Mouse (Mus musculus): ENCODE measurements at regions not wholly inside any gene's neighbourhood (a gene's known extent, or its start where the extent isn't known, plus 50 kb on each side); places are given as distances from the start of the nearest gene placed in this dataset.

DNA sequence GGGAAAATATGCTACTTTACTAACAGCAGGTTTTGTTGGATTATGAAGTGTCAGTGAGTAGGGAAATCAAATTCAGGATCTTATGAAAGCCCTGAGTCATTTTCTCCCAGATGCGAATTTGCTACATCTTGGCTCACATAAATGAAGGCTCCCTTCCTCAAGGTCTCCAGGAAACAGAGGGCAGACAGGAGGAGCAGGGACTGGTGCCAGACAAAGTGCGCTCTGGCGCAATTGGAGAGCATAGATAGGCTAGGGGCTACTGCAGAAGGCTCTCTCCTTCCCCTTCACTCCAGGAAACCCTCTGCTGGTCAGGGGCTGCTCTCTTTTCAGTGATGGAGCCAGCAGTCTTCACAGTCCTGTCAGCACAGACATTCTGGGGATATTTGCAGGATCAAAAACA, 634.1 kb downstream of the Zfp706 start:
- no peak for DNase-seq (ENCODE audit: low read depth, low spot score)
- no peaks in the 10 kb centered on the region for H3K27me3 ChIP-seq (ENCODE audit: control insufficient read depth, insufficient read depth, low read length, poor library complexity, severe bottlenecking)
- H3K36me3 ChIP-seq (ENCODE audit: control insufficient read depth, insufficient read depth, low read length, poor library complexity, severe bottlenecking): no peaks in the 10 kb centered on the region

DNA sequence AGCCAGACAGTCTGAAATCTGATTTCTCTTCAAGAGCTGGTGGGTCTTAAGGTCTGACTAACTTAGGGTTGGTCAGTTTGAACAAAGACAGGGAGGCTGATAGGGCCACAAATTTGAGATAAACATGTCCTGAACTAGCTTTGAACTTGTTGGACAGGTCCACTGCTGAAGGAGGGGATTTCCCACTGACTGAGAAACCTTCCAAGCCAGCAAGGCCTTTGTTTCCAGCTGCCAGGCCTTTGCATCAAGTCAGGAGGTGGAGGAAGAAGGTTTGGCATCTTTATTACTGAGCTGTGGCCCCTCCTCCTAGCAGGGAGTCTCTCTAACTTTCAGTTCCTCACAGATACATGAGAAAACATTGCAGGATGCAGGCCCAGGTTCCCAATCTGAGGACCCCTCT, 636.2 kb downstream of the Zfp706 start:
- Histone ChIP-seq H3K27me3 (ENCODE audit: control insufficient read depth, insufficient read depth, low read length, poor library complexity, severe bottlenecking) (no peaks in the 10 kb centered on the region), H3K36me3 (ENCODE audit: control insufficient read depth, insufficient read depth, low read length, poor library complexity, severe bottlenecking) (no peaks in the 10 kb centered on the region)
- DNase-seq (ENCODE audit: low read depth, low spot score): no peak

DNA sequence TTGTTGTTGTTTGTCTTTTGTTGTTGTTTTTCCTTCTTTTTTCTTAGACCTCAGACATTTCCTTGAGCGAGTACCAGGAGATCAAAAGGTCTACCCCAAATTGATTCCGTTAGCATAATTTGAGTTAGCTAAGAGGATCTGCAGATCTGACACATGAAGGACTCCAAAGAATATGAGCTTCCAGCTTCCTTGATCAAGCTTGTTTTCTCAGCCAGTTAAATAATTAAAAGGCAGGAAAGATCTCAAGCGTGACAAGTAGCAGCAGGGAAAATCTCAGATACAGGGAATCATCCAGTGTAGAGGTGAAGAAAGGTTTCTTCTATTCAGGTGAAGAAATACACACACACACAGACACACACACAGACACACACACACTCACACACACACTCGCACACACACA, 636.7 kb downstream of the Zfp706 start:
- DNase-seq (ENCODE audit: low read depth, low spot score): no peak
- H3K27me3 ChIP-seq (ENCODE audit: control insufficient read depth, insufficient read depth, low read length, poor library complexity, severe bottlenecking): no peaks in the 10 kb centered on the region
- no peaks in the 10 kb centered on the region for H3K36me3 ChIP-seq (ENCODE audit: control insufficient read depth, insufficient read depth, low read length, poor library complexity, severe bottlenecking)

DNA sequence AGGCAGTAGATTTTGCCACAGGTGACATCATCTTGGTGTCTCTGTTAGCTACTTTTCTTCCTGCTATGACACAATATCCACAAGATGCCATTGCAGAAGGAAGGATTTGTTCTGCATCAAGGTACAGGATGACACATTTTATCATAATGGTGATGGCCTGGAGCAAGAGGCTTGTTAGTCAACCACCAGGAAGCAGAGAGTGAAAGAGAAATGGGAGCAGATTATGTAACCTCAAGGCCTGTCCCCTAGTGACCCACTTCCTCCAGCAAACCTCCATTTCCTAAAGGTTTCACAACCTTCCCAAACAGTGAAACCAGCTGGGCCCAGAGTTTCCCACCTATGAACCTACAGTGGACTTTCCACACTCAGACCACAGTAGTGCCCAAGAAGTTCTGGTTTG, 640.3 kb downstream of the Zfp706 start:
- H3K36me3 ChIP-seq (ENCODE audit: control insufficient read depth, insufficient read depth, low read length, poor library complexity, severe bottlenecking): no peaks in the 10 kb centered on the region
- H3K27me3 ChIP-seq (ENCODE audit: control insufficient read depth, insufficient read depth, low read length, poor library complexity, severe bottlenecking): no peaks in the 10 kb centered on the region
- no peak for DNase-seq (ENCODE audit: low read depth, low spot score)

DNA sequence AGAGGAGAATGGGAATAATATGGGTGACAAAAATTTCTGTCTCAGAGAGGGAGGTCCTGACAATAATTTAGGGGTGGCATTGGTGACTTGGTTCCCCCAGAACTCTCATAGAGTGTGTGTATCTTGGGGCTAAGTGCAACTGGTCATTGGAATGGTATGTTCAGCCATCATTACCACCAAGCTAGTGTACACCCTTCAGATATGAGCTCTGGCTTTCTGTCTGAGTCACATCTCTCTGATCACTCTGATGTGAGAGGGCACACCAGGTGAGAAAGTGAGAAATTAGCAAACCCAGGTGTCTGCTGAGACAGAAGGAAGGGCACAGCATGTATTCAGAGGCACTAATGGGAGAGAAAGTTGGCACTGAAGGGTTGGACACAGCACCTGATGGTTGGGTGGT, 642.8 kb downstream of the Zfp706 start:
- no peak for DNase-seq (ENCODE audit: low read depth, low spot score)
- no peaks in the 10 kb centered on the region for H3K36me3 ChIP-seq (ENCODE audit: control insufficient read depth, insufficient read depth, low read length, poor library complexity, severe bottlenecking)
- H3K27me3 ChIP-seq (ENCODE audit: control insufficient read depth, insufficient read depth, low read length, poor library complexity, severe bottlenecking): no peaks in the 10 kb centered on the region

DNA sequence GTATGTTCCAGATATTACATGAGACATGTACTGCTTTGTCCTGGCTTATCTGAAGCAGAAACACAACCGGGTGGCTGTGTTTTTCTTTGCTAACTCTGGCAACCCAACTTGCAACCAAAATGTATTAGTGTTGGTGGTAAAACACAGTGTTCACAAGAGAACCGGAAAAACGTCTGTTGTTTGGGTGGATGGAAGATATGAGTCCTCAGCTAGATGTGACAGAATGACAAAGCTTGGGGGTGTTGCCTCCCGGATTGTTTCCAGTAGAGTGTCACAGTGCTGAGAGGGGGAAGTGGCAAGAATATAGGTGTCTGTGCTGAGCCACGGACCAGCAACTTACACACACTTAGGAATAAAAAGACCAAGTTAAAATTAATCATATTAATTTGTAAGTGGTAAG, 643.5 kb downstream of the Zfp706 start:
- no peaks in the 10 kb centered on the region for H3K27me3 ChIP-seq (ENCODE audit: control insufficient read depth, insufficient read depth, low read length, poor library complexity, severe bottlenecking)
- H3K36me3 ChIP-seq (ENCODE audit: control insufficient read depth, insufficient read depth, low read length, poor library complexity, severe bottlenecking): no peaks in the 10 kb centered on the region
- no peak for DNase-seq (ENCODE audit: low read depth, low spot score)

DNA sequence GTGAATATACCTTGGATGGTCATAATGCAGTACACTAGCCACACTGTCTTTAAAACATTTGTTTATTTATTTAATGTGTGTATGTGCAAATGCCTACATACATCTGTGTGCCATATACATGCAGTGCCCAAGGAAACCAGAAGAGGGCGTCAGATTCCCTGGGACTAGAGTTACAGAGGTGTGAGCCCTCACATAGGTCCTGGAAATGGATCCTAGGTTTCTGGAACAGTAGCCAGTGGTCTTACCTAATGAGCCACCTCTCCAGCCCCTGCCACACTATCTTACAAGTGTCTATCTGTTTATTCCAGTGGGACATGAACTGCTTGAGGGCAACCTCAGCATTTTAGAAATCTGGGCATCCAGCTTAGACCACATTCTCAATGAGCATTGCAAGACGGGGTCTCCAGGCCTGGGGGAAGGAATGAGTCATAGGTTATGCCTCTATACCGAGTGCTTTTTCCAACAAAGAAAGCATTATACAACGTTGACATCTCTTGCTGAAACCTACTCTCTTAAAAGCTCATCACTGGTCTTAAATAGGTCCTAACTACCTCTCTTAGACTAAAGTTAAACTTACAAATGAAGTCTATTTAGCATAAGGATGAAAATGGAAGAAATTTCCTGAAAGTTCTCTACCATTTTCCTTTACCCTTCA, 644.5 kb downstream of the Zfp706 start:
- H3K27me3 ChIP-seq (ENCODE audit: control insufficient read depth, insufficient read depth, low read length, poor library complexity, severe bottlenecking): no peaks in the 10 kb centered on the region
- DNase-seq (ENCODE audit: low read depth, low spot score): no peak
- no peaks in the 10 kb centered on the region for H3K36me3 ChIP-seq (ENCODE audit: control insufficient read depth, insufficient read depth, low read length, poor library complexity, severe bottlenecking)

DNA sequence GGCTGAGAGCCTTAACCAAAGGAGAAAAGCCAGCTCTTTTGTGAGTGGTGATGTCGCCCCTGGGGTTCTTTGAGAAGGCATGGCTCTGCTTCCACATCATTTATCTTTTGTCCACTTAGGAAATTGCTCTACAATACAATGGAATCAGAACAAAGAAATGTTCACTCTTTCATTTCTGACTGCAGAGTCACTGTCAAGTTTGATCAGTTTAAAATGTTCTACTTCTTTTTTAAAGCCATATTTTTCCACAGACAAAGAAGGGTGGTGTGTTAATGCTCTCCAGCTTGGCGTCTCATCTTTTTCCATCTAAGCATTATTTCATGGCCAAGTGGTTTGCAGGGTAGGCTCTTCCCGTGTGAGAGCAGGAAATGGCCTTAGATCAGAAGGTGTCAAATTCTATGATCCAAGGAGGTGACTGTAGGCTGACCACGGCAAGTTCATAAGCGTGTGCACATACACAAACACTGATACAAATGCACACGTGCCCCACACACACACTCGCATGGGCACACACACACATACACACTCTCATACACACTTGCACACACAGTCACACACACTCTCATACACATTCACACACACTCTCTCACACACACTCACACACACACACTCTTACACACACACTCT, 645.9 kb downstream of the Zfp706 start:
- Histone ChIP-seq H3K36me3 (ENCODE audit: control insufficient read depth, insufficient read depth, low read length, poor library complexity, severe bottlenecking) (no peaks in the 10 kb centered on the region), H3K27me3 (ENCODE audit: control insufficient read depth, insufficient read depth, low read length, poor library complexity, severe bottlenecking) (no peaks in the 10 kb centered on the region)
- DNase-seq (ENCODE audit: low read depth, low spot score): no peak

DNA sequence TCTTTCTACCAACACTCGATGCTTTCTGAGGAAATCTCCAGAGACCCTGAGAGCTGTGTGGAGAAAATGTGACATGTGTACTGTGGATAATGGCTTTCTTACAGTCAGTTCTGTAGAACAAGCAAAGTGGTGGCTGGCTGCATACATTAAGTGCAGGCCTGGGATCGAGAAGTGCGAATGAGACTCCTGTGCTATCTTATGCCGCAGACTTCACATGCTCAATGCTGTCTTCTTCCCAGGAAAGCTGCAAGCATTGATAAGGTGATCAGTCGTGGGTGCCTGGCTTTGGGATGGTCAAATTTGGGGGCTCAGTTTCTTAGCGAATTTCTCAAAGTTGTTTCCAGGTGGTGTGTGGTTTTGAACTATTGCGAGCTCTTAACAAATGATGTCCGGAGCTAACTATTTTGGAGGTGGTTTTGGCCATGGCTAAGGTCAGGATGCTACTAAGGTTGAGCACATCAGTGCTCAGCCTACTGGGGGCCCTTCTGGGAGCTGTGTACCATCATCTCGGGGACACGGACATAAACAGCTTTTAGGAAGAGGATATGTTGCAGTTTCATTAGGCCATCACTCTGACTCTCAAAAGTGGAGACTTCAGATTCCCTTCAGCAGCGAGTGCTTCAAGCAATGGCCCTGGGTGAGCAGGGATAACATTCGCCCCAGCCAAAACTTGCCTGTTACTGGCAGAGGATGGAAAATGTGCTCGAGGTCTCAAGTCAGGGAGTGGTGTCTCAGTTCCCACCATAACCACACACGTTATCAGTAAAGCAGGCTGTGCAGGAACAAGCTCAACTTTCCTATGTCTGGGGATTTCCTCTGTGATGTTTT, 646.7 kb downstream of the Zfp706 start:
- H3K27me3 ChIP-seq (ENCODE audit: control insufficient read depth, insufficient read depth, low read length, poor library complexity, severe bottlenecking): no peaks in the 10 kb centered on the region
- DNase-seq (ENCODE audit: low read depth, low spot score): no peak
- H3K36me3 ChIP-seq (ENCODE audit: control insufficient read depth, insufficient read depth, low read length, poor library complexity, severe bottlenecking): no peaks in the 10 kb centered on the region

DNA sequence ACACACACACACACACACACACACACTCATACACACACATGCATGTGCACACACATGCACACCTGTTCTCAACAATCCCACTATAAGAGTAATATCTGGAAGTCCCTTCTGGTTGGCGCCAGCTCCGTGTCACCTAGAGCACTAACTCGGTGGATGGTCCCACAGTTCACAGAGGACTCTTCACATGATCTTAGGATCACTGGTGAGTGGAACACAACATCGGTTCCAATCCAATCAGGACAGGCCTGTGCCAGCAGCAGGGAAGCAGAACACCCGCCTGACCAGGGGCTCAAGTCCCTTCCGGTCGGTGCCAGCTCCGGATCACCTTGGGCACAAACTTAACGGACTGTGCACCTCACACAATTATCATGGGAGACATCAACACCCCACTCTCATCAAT, 651.7 kb downstream of the Zfp706 start:
- no peak for DNase-seq (ENCODE audit: low read depth, low spot score)
- Histone ChIP-seq H3K36me3 (ENCODE audit: control insufficient read depth, insufficient read depth, low read length, poor library complexity, severe bottlenecking) (no peaks in the 10 kb centered on the region), H3K27me3 (ENCODE audit: control insufficient read depth, insufficient read depth, low read length, poor library complexity, severe bottlenecking) (no peaks in the 10 kb centered on the region; the same call in 1 of the 2 replicates)

DNA sequence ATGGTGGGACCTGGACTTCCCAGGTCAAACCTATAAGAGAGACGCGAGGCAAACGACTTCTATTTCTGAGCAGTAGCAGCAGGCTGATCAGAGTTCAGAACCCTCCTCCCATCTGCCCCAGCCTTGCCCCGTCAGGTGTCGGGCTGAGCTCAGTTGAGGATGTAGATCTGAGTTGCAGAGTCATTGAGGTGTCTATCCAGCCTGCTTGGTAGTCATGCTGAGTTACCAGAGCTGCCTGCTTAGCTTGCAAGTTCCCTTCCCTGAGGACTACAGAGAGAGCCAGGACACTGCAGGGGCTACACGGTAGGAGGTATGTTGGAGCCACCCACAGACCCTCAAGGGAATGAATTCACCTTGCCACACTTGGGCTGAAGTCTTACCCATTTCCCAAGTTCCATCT, 653.0 kb downstream of the Zfp706 start:
- Histone ChIP-seq H3K27me3 (ENCODE audit: control insufficient read depth, insufficient read depth, low read length, poor library complexity, severe bottlenecking) (no peaks in the 10 kb centered on the region; the same call in 1 of the 2 replicates), H3K36me3 (ENCODE audit: control insufficient read depth, insufficient read depth, low read length, poor library complexity, severe bottlenecking) (no peaks in the 10 kb centered on the region)
- DNase-seq (ENCODE audit: low read depth, low spot score): no peak

DNA sequence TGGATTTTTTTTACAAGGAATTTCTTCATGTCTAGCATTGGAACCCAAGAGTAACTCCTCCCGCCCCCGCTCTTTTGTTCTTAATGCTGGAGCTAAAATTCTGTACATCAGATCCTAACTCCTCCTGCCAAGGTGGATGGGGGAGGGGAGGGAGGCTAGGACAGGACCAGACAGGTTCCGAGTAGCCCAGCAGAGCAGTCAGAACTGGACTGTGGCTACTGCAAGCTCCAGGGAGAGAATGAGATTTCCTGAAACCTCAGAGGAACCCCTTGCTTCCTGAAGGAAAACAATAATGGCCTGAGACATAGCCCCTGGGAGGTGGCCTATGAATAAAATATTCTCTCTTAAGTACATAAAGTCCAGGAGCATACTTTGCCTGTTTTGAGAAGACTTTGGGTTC, 653.8 kb downstream of the Zfp706 start:
- DNase-seq (ENCODE audit: low read depth, low spot score): no peak
- H3K36me3 ChIP-seq (ENCODE audit: control insufficient read depth, insufficient read depth, low read length, poor library complexity, severe bottlenecking): no peaks in the 10 kb centered on the region
- no peaks in the 10 kb centered on the region; the same call in 1 of the 2 replicates for H3K27me3 ChIP-seq (ENCODE audit: control insufficient read depth, insufficient read depth, low read length, poor library complexity, severe bottlenecking)

DNA sequence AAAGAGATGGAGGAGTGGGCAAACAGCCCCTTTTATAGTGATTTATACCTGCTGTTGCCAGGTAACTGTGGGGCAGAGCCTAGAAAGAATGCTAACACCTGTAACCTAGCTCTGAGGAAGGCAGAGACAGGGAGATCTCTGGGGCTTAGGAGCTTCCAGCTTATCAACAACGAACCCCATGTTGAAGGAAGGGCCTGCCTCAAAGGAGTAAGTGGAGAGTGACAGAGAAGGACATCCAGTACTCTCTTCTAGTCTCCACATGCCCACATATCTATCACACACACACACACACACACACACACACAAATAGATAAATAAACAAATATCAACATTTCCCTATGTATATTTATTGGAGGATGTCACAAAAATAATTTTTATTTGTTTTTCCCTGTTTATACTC, 654.6 kb downstream of the Zfp706 start:
- no peaks in the 10 kb centered on the region for H3K36me3 ChIP-seq (ENCODE audit: control insufficient read depth, insufficient read depth, low read length, poor library complexity, severe bottlenecking)

DNA sequence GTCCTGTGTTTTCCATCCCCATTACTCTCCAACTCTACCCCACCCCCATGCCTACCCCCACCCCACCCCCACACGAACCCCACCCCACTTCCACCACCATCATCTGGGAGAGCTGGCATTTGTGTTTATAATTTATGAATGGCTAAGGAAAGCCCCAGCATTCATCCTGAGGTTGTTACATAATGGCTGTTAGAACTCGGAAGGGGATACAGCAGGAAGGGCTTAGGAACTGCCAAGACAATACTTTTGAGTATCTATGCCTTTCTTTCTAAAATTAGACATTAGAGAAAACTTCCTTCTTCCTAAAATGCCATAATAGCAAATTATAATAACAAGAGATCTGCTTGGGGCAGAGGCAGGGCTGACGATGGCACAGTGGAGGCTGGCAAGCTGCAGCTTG, 655.9 kb downstream of the Zfp706 start:
- H3K36me3 ChIP-seq (ENCODE audit: control insufficient read depth, insufficient read depth, low read length, poor library complexity, severe bottlenecking): no peaks in the 10 kb centered on the region
- no peaks in the 10 kb centered on the region; the same call in 1 of the 2 replicates for H3K27me3 ChIP-seq (ENCODE audit: control insufficient read depth, insufficient read depth, low read length, poor library complexity, severe bottlenecking)
- DNase-seq (ENCODE audit: low read depth, low spot score): no peak

More for the DNA sequence above, 654.6 kb downstream of the Zfp706 start:
- no peaks in the 10 kb centered on the region; the same call in 1 of the 2 replicates for H3K27me3 ChIP-seq (ENCODE audit: control insufficient read depth, insufficient read depth, low read length, poor library complexity, severe bottlenecking)
- no peak for DNase-seq (ENCODE audit: low read depth, low spot score)

DNA sequence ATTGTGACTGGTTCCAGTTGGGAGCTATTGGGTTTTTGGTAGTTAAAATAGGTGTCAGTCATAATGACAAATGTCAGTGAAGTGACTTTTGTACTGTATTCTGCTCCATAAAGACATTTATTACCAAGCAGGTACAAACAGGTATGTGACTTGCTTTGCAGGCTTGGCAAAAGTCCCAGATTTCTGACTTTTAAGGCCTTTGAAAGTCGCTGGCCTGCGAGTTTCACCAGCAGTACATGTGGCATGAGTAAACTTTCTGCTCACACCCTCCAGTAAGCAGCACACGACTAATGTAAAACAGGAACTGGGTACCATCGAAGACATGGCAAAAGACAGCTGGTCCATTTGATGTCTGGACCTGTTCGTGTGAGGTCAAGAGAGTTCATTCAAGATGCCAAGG, 659.2 kb downstream of the Zfp706 start:
- Histone ChIP-seq H3K27me3 (ENCODE audit: control insufficient read depth, insufficient read depth, low read length, poor library complexity, severe bottlenecking) (no peaks in the 10 kb centered on the region; the same call in 1 of the 2 replicates), H3K36me3 (ENCODE audit: control insufficient read depth, insufficient read depth, low read length, poor library complexity, severe bottlenecking) (no peaks in the 10 kb centered on the region)
- DNase-seq (ENCODE audit: low read depth, low spot score): no peak
